Mouse (Mus musculus) fat pad, adult 2 months (tissue): Measurements from ENCODE around the gene Tnnc1.

ENCODE experiments used
- DNase-seq: peaks from one replicate; pipeline ENCODE4 v3.0.0-alpha.2; 2011; ENCODE audit warnings: low read depth, low spot score; ENCODE audit errors: extremely low read depth

Gene Tnnc1

GRCm38 (mm10) chr14:31208084-31208483 is at the start of gene Tnnc1:
Tnnc1 (plus strand) TSS chr14:31208312.
- no peak for DNase-seq

GRCm38 (mm10) chr14:31160196-31161150 is 47.6 kb upstream of the Tnnc1 start:
- no peak for DNase-seq

GRCm38 (mm10) chr14:31161191-31161590 is 46.9 kb upstream of the Tnnc1 start:
- DNase-seq: no peak

GRCm38 (mm10) chr14:31161638-31162037 is 46.5 kb upstream of the Tnnc1 start:
- DNase-seq: no peak

GRCm38 (mm10) chr14:31164067-31164466 is 44.0 kb upstream of the Tnnc1 start:
- no peak for DNase-seq

- DNase-seq: no peak
These were observed 43.1 kb upstream of the Tnnc1 start for GRCm38 (mm10) chr14:31165010-31165409.

- DNase-seq: no peak
These were observed 42.7 kb upstream of the Tnnc1 start for GRCm38 (mm10) chr14:31165458-31165857.

- no peak for DNase-seq
These were observed 42.0 kb upstream of the Tnnc1 start for GRCm38 (mm10) chr14:31165991-31166630.

- no peak for DNase-seq
These were observed 41.3 kb upstream of the Tnnc1 start for GRCm38 (mm10) chr14:31166827-31167226.

- no peak for DNase-seq
These were observed 39.7 kb upstream of the Tnnc1 start, which contains the start of gene Stab1 for GRCm38 (mm10) chr14:31168425-31168824. Stab1 (minus strand) TSS chr14:31168641.

- DNase-seq: no peak
These were observed 38.6 kb upstream of the Tnnc1 start for GRCm38 (mm10) chr14:31169508-31169907.

GRCm38 (mm10) chr14:31170963-31171362 is 37.1 kb upstream of the Tnnc1 start:
- no peak for DNase-seq

- DNase-seq: no peak
These were observed 36.7 kb upstream of the Tnnc1 start for GRCm38 (mm10) chr14:31171386-31171785.

- DNase-seq: no peak
These were observed 36.3 kb upstream of the Tnnc1 start for GRCm38 (mm10) chr14:31171821-31172220.

- DNase-seq: no peak
These were observed 35.2 kb upstream of the Tnnc1 start for GRCm38 (mm10) chr14:31172781-31173455.

- DNase-seq: no peak
These were observed 34.6 kb upstream of the Tnnc1 start for GRCm38 (mm10) chr14:31173537-31173936.

- no peak for DNase-seq
These were observed 30.8 kb upstream of the Tnnc1 start for GRCm38 (mm10) chr14:31177287-31177686.

GRCm38 (mm10) chr14:31177715-31178114 is 30.4 kb upstream of the Tnnc1 start:
- no peak for DNase-seq

- DNase-seq: no peak
These were observed 28.3 kb upstream of the Tnnc1 start for GRCm38 (mm10) chr14:31179677-31180365.

- DNase-seq: no peak
These were observed 26.6 kb upstream of the Tnnc1 start for GRCm38 (mm10) chr14:31181512-31181911.

- DNase-seq: no peak
These were observed 25.3 kb upstream of the Tnnc1 start for GRCm38 (mm10) chr14:31182786-31183290.
